Mouse (Mus musculus) G1E (cell line): Measurements from ENCODE around the gene Gnaq.

Experiments
- CTCF ChIP-seq: IDR thresholded peaks from 2 replicates; pipeline ENCODE4 v1.5.1; 2012; ENCODE audit warnings: low read depth, low read length, inconsistent platforms, mixed read lengths
- POLR2AphosphoS5 ChIP-seq: IDR thresholded peaks from 2 replicates; pipeline ENCODE4 v1.6.1; 2012; ENCODE audit warnings: low read depth, low read length, inconsistent platforms; ENCODE audit not compliant: insufficient replicate concordance
- TAL1 ChIP-seq: conservative IDR thresholded peaks from 2 replicates; pipeline ENCODE4 v1.6.1; 2012; ENCODE audit warnings: low read depth, low read length, inconsistent platforms, mixed read lengths

GRCm38 (mm10) chr19:16168653-16169198, 36.1 kb downstream of the Gnaq start:
- no peak for TF ChIP-seq CTCF
- no peak for TF ChIP-seq TAL1
- TF ChIP-seq POLR2AphosphoS5 = no peak
